Mouse (Mus musculus): ENCODE results near the gene Cherp. TPM values are rescaled to one million over a fixed set of nuclear protein-coding genes. Genes with fewer than 3 reads are reported as not detected.

Cherp gene
- polyA plus RNA-seq, 1 experiment from 2014 or later: 59.8 TPM

- H3K9me3 ChIP-seq: no peaks in the 10 kb centered on the region
- whole genome bisulfite sequencing: 58% methylated on average over 13 of the region's 13 CpGs
- no peak for ATAC-seq (ENCODE audit: low FRiP score, low read depth)
- no peaks in the 10 kb centered on the region for H3K27me3 ChIP-seq
- no peak overlapping the region for H3K4me3 ChIP-seq
- no peaks in the 10 kb centered on the region for H3K36me3 ChIP-seq
- no peaks in the 10 kb centered on the region for H3K4me1 ChIP-seq (replicated peaks)
- no peak overlapping the region for H3K4me2 ChIP-seq
- no peak overlapping the region for H3K27ac ChIP-seq (replicated peaks)
- H3K9ac ChIP-seq: no peak overlapping the region
These were observed 45.4 kb downstream of the Cherp start for GRCm38 (mm10) chr8:72429676-72430075.

GRCm38 (mm10) chr8:72422926-72423325 is 52.1 kb downstream of the Cherp start:
- WGBS: 65% methylated on average over 1 of the region's 1 CpGs
- Histone ChIP-seq H3K27ac (replicated peaks) (no peak overlapping the region), H3K36me3 (no peaks in the 10 kb centered on the region), H3K4me2 (no peak overlapping the region), H3K4me1 (replicated peaks) (peaks cover 31% of the 10 kb centered on the region), H3K9me3 (no peaks in the 10 kb centered on the region), H3K4me3 (no peak overlapping the region), H3K27me3 (no peaks in the 10 kb centered on the region), H3K9ac (no peak overlapping the region)
- no peak for ATAC-seq (ENCODE audit: low FRiP score, low read depth)

GRCm38 (mm10) chr8:72421362-72422335 is 53.4 kb downstream of the Cherp start, which contains the start of gene Eps15l1:
Eps15l1 (minus strand) TSS chr8:72421460.
- peak within 1 kb of the TSS; percentile 85 for H3K4me3 ChIP-seq
- 1% methylated on average over 48 of the region's 48 CpGs for WGBS
- ATAC-seq (ENCODE audit: low FRiP score, low read depth): peak; percentile 98
- peak within 1 kb of the TSS; percentile 84 for H3K4me2 ChIP-seq
- H3K27ac ChIP-seq (replicated peaks): peak within 1 kb of the TSS; percentile 87
- H3K9me3 ChIP-seq: no peaks in the 10 kb centered on the region
- peak within 1 kb of the TSS; percentile 86 for H3K9ac ChIP-seq
- H3K36me3 ChIP-seq: no peaks in the 10 kb centered on the region
- peaks cover 44% of the 10 kb centered on the region for H3K4me1 ChIP-seq (replicated peaks)
- H3K27me3 ChIP-seq: no peaks in the 10 kb centered on the region

GRCm38 (mm10) chr8:72420571-72421361 is 54.3 kb downstream of the Cherp start:
- peak overlapping the region; percentile 84 for H3K4me2 ChIP-seq
- ATAC-seq (ENCODE audit: low FRiP score, low read depth): peak; percentile 76
- H3K36me3 ChIP-seq: no peaks in the 10 kb centered on the region
- peak overlapping the region; percentile 86 for H3K9ac ChIP-seq
- no peaks in the 10 kb centered on the region for H3K27me3 ChIP-seq
- H3K4me3 ChIP-seq: peak overlapping the region; percentile 85
- under 1% methylated on average over 54 of the region's 73 CpGs for WGBS
- H3K9me3 ChIP-seq: no peaks in the 10 kb centered on the region
- peak overlapping the region; percentile 87 for H3K27ac ChIP-seq (replicated peaks)
- peaks cover 52% of the 10 kb centered on the region for H3K4me1 ChIP-seq (replicated peaks)

GRCm38 (mm10) chr8:72418073-72418472 is 57.0 kb downstream of the Cherp start:
- ATAC-seq (ENCODE audit: low FRiP score, low read depth): no peak
- H3K9ac ChIP-seq: no peak overlapping the region
- H3K4me2 ChIP-seq: no peak overlapping the region
- H3K4me1 ChIP-seq (replicated peaks): peaks cover 64% of the 10 kb centered on the region
- H3K27me3 ChIP-seq: no peaks in the 10 kb centered on the region
- 94% methylated on average over 4 of the region's 4 CpGs for WGBS
- no peaks in the 10 kb centered on the region for H3K36me3 ChIP-seq
- H3K27ac ChIP-seq (replicated peaks): no peak overlapping the region
- no peaks in the 10 kb centered on the region for H3K9me3 ChIP-seq
- no peak overlapping the region for H3K4me3 ChIP-seq

GRCm38 (mm10) chr8:72415252-72415651 is 59.8 kb downstream of the Cherp start:
- 78% methylated on average over 2 of the region's 2 CpGs for WGBS
- no peaks in the 10 kb centered on the region for H3K9me3 ChIP-seq
- H3K27ac ChIP-seq (replicated peaks): no peak overlapping the region
- no peak for ATAC-seq (ENCODE audit: low FRiP score, low read depth)
- peaks cover 57% of the 10 kb centered on the region for H3K4me1 ChIP-seq (replicated peaks)
- H3K27me3 ChIP-seq: no peaks in the 10 kb centered on the region
- H3K36me3 ChIP-seq: no peaks in the 10 kb centered on the region
- no peak overlapping the region for H3K4me2 ChIP-seq
- H3K4me3 ChIP-seq: no peak overlapping the region
- H3K9ac ChIP-seq: no peak overlapping the region

GRCm38 (mm10) chr8:72413839-72414238 is 61.2 kb downstream of the Cherp start:
- no peak overlapping the region for H3K4me3 ChIP-seq
- H3K4me2 ChIP-seq: no peak overlapping the region
- no peak overlapping the region for H3K9ac ChIP-seq
- H3K4me1 ChIP-seq (replicated peaks): peaks cover 46% of the 10 kb centered on the region
- H3K27ac ChIP-seq (replicated peaks): no peak overlapping the region
- H3K9me3 ChIP-seq: no peaks in the 10 kb centered on the region
- WGBS: 93% methylated on average over 7 of the region's 7 CpGs
- no peak for ATAC-seq (ENCODE audit: low FRiP score, low read depth)
- H3K36me3 ChIP-seq: no peaks in the 10 kb centered on the region
- no peaks in the 10 kb centered on the region for H3K27me3 ChIP-seq

Small RNA genes lying within 50 kb of the gene (microRNA-seq; reads per million reads assigned to microRNA genes)
- gene Mir7068: 1.1 reads per million

Other genes with a start within 250 kb of the Cherp start
- 238 and 278 TPM in 2 replicates for gene Ap1m1, start 235.2 kb downstream of the Cherp start, polyA plus RNA-seq (2015; fragmentation: Nextera tagmentation; extraction: Ambion mirVana)
- 9.8 and 12.5 TPM in 2 replicates for gene Gm10282, start 170.0 kb downstream of the Cherp start, polyA plus RNA-seq (2015; fragmentation: Nextera tagmentation; extraction: Ambion mirVana)
- gene Klf2, start 156.2 kb downstream of the Cherp start, polyA plus RNA-seq (2015; fragmentation: Nextera tagmentation; extraction: Ambion mirVana): 6.4 and 6.9 TPM in 2 replicates
- gene Eps15l1, start 53.8 kb downstream of the Cherp start, polyA plus RNA-seq (2015; fragmentation: Nextera tagmentation; extraction: Ambion mirVana): 55.9 and 58.5 TPM in 2 replicates
- 0.85 and 1.5 TPM in 2 replicates for gene Calr3, start 31.4 kb downstream of the Cherp start, polyA plus RNA-seq (2015; fragmentation: Nextera tagmentation; extraction: Ambion mirVana)
- 16.5 and 17.0 TPM in 2 replicates for gene 1700030K09Rik, start 31.3 kb downstream of the Cherp start, polyA plus RNA-seq (2015; fragmentation: Nextera tagmentation; extraction: Ambion mirVana)
- gene Slc35e1, start 17.4 kb upstream of the Cherp start, polyA plus RNA-seq (2015; fragmentation: Nextera tagmentation; extraction: Ambion mirVana): 17.8 and 20.0 TPM in 2 replicates
- 15.8 and 18.6 TPM in 2 replicates for gene Med26, start 73.0 kb upstream of the Cherp start, polyA plus RNA-seq (2015; fragmentation: Nextera tagmentation; extraction: Ambion mirVana)
- gene Smim7, start 95.9 kb upstream of the Cherp start, polyA plus RNA-seq (2015; fragmentation: Nextera tagmentation; extraction: Ambion mirVana): 122 TPM in 2 replicates
- gene Tmem38a, start 96.8 kb upstream of the Cherp start, polyA plus RNA-seq (2015; fragmentation: Nextera tagmentation; extraction: Ambion mirVana): 33.7 and 34.2 TPM in 2 replicates
- 2.3 and 2.9 TPM in 2 replicates for gene Nwd1, start 171.5 kb upstream of the Cherp start, polyA plus RNA-seq (2015; fragmentation: Nextera tagmentation; extraction: Ambion mirVana)
- 161 and 174 TPM in 2 replicates for gene Sin3b, start 248.1 kb upstream of the Cherp start, polyA plus RNA-seq (2015; fragmentation: Nextera tagmentation; extraction: Ambion mirVana)